Mouse (Mus musculus) erythroblast, embryonic 14.5 days (primary cell): Measurements from ENCODE around the gene Abl2. TPM values are rescaled to one million over a fixed set of nuclear protein-coding genes. Genes with fewer than 3 reads are reported as not detected.
"Not testable (repeated sequence)": the region's sequence is repeated elsewhere in the genome, so short reads cannot be mapped to it uniquely, and the experiment has no call there.

Experiments used
- H3K27me3 ChIP-seq: 2 replicates; pipeline ENCODE4 v1.6.1; 2012; ENCODE audit warnings: inconsistent platforms; ENCODE audit not compliant: control insufficient read depth
- H3K36me3 ChIP-seq: 2 replicates; pipeline ENCODE4 v1.6.1; 2012; ENCODE audit warnings: mild to moderate bottlenecking, inconsistent platforms; ENCODE audit not compliant: control insufficient read depth
- H3K4me1 ChIP-seq: 2 replicates; pipeline ENCODE4 v1.6.1; 2012; ENCODE audit warnings: inconsistent platforms; ENCODE audit not compliant: control insufficient read depth
- H3K4me3 ChIP-seq: replicated peaks from 2 replicates; pipeline ENCODE3; 2012; ENCODE audit warnings: moderate library complexity, mild to moderate bottlenecking, inconsistent platforms
- H3K9me3 ChIP-seq: 2 replicates; pipeline ENCODE4 v1.6.1; 2012; ENCODE audit warnings: low read length, inconsistent platforms, mixed read lengths; ENCODE audit not compliant: control insufficient read depth
- GATA1 ChIP-seq: IDR thresholded peaks from 2 replicates; pipeline ENCODE4 v1.6.1; 2012; ENCODE audit warnings: low read length, inconsistent platforms, mixed read lengths
- TAL1 ChIP-seq: IDR thresholded peaks from 3 replicates; pipeline ENCODE4 v1.6.1; 2012; ENCODE audit warnings: low read length, inconsistent platforms, mixed read lengths
- polyA plus RNA-seq: library from polyadenylated mRNA; stranded (reverse); fragments of >175 nt; gene quantifications from 2 replicates; pipeline ENCODE4 v1.2.3, GENCODE M21; 2012

Gene Abl2
- polyA plus RNA-seq, 1 experiment, result 0.21 TPM

DNA sequence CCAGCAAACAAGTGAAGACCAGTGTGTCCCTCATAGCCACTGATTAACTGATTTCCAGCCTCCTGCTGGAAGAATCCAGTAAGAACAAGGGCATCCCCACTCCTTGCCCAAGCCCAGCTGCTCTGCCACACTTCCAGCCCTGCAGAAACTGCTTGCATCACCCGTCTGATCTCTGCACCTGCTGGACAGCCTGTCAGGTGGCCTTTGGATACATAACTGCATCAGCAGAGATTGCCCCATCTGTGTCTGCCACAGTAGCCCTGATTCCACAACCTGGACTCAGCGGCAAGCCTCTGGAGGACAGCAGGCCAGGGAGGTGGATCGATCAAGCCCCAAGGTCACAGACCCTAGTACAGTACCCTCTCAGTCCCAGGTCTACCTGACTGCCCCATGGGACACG lies 98.9 kb downstream of the Abl2 start:
- H3K4me1 ChIP-seq, result peaks cover 3% of the 10 kb centered on the region; the same call in 1 of the 2 replicates
- H3K9me3 ChIP-seq, result no peaks in the 10 kb centered on the region
- no peak for TF ChIP-seq GATA1
- no peak for TF ChIP-seq TAL1
- H3K27me3 ChIP-seq, result no peaks in the 10 kb centered on the region
- H3K4me3 ChIP-seq, result no peak overlapping the region
- no peaks in the 10 kb centered on the region; the same call in 1 of the 2 replicates for H3K36me3 ChIP-seq

DNA sequence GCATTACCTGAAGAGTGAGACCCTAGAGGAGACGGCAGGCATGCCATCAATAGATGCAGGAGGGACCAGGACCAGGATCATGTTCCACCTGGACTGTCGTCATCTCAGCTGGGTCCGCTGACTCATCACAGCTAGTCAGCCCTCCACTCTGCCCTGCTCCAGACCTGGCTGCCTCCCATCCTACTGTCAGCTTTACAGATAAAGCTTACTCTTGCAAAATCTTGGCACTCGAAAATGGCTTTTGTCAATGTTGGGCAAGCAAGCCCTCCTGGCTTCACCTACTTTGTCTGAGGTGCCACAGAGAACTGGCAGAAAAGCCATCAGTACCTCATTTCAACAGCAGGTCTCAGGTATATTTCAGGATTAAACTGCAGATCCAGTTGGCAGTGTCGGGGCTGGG lies 100.1 kb downstream of the Abl2 start:
- peaks cover 3% of the 10 kb centered on the region; the same call in 1 of the 2 replicates for H3K4me1 ChIP-seq
- H3K27me3 ChIP-seq, result no peaks in the 10 kb centered on the region
- H3K9me3 ChIP-seq, result no peaks in the 10 kb centered on the region
- no peaks in the 10 kb centered on the region; the same call in 1 of the 2 replicates for H3K36me3 ChIP-seq
- no peak overlapping the region for H3K4me3 ChIP-seq
- TF ChIP-seq TAL1 (no peak), GATA1 (no peak)

DNA sequence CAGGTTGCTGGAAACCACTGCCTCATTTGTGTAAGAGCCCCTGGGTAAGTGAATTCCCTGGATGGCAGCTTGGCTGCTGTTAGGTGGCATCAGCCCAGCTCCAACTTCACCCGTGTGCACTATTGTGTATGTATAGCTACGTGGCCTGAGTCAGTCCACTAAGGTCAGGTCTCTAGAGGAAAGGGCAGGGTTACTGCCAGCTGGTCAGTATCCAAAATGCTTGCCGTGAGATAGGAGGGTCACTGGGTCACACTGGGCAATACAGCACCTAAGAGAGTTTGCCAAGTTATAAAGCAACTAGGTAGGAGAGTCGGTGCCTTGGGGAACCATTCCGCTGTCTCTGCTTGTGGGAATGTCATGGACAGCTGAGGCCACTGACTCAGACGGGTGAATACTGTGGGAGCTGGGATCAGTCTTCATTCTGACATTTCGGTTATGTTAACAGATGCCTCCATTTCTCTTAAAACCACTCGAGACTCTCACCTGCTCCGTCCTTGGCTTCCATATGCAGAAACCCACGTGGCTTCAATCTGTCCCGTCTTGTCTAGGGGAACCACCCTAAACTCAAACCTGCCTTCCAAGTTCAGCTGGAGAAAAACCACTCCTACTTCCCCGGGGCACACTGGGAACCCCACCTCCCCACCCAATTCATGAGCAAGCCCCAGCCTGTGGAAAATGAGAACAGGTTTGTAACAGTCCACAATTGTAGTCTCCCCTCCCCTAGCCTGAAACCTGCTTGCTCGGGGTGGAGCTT lies 101.5 kb downstream of the Abl2 start:
- TF ChIP-seq GATA1, result no peak
- TF ChIP-seq TAL1, result no peak
- Histone ChIP-seq H3K4me1 (peaks cover 3% of the 10 kb centered on the region; the same call in 1 of the 2 replicates), H3K36me3 (no peaks in the 10 kb centered on the region; the same call in 1 of the 2 replicates), H3K4me3 (no peak overlapping the region), H3K9me3 (no peaks in the 10 kb centered on the region), H3K27me3 (no peaks in the 10 kb centered on the region)

DNA sequence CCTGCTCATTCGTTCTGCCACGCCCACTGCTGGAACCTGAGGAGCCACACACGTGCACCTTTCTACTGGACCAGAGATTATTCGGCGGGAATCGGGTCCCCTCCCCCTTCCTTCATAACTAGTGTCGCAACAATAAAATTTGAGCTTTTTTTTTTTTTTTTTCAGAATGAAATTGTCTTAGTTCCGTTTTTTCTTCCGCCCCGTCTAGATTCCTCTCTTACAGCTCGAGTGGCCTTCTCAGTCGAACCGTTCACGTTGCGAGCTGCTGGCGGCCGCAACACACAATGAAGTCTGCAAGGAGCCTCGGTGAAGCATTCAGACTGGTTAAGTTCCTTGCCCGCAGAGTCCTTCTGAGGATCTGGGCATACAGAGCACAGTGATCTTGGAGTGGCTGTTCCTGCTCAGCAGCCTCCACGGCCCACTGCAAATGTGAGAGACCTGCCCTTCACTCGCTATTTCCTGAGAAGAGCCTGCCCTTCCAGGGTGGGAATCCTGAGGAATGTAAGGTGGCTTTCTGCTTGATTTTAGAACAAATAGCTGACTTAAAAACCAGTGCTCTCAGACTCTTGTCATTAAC lies 102.2 kb downstream of the Abl2 start:
- not testable (repeated sequence) for H3K9me3 ChIP-seq, H3K4me1 ChIP-seq, H3K4me3 ChIP-seq, H3K27me3 ChIP-seq, H3K36me3 ChIP-seq

DNA sequence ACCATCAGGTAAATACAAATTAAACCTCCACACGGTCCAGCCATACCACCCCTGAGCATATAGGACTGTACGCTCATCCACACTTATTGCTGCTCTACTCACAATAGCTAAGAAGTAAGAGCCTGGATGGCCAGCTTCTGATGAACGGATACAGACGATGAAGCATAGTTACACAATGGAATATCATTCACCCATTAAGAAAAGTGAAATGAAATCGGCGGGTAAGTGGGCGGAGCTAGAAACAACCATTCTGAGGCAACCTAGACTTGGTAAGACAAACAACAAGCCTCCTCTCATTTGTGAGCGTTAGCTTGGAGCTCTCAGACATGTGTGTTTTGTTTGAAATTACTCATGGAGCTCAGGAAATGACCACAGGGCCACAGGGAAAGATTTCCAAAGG lies 107.2 kb downstream of the Abl2 start:
- no peaks in the 10 kb centered on the region for H3K36me3 ChIP-seq
- H3K27me3 ChIP-seq, result no peaks in the 10 kb centered on the region
- TF ChIP-seq GATA1 (no peak), TAL1 (no peak)
- no peaks in the 10 kb centered on the region for H3K9me3 ChIP-seq
- H3K4me1 ChIP-seq, result peaks cover 8% of the 10 kb centered on the region; the same call in 1 of the 2 replicates
- H3K4me3 ChIP-seq, result no peak overlapping the region

DNA sequence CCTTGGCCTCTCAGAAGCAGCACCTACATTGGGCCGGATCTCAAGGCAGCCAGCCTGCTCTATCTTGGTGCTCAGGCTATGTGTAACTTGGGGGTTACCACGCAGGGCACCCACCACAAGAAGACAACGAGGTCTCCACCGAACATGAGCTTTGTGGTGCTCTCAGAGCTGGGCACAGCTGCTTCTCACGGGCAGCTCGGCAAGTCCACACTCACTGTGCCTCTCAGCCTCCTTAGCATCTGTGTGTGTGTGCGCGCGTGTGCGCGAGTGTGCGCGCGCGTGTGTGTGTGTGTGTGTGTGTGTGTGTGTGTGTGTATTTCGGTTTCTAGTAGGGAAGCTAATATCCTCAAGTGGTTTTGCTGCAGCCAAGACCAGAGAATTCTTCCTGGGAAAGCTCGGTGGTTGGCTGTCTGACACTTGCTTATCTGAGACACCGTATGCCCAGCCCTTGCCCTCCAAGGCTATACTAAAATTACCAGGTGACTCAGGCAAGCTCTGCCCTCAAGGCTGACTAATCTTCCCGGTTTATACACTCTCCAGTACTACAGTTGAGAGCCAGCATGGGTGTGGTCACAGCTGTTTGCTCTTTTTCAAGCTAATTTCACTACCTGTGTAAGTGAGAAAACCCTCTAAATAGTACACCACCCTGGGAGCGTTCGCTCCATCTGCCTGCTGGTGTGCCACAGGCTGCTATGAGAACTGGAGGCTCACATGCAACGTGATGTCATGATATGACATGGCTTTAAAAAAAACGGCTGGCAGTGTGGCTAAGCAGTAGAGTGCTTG lies 108.7 kb downstream of the Abl2 start:
- H3K36me3 ChIP-seq, result no peaks in the 10 kb centered on the region
- no peak for TF ChIP-seq TAL1
- no peak for TF ChIP-seq GATA1
- no peaks in the 10 kb centered on the region for H3K27me3 ChIP-seq
- no peaks in the 10 kb centered on the region for H3K9me3 ChIP-seq
- H3K4me1 ChIP-seq, result peaks cover 7% of the 10 kb centered on the region; the same call in 1 of the 2 replicates
- H3K4me3 ChIP-seq, result no peak overlapping the region

DNA sequence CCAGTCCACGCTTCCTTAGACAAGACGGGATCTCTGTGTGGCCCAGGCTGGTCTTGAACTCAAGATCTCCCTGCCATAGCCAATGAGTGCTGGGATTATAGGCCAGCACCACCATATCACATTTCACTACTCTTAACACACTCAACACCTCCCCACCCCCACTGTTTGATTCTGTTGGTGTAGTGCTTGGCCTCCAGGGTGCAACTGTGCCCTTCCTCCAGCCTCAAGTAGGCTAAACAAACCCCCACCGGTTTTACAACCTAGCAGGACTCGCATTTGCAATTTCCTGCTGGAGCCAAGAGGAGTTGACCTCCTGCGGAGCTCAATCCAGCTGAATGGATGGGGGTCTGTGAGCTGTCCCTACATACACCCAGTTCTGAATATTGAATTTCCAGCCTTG lies 110.0 kb downstream of the Abl2 start:
- Histone ChIP-seq H3K4me1 (peaks cover 16% of the 10 kb centered on the region), H3K9me3 (no peaks in the 10 kb centered on the region), H3K27me3 (peaks cover 10% of the 10 kb centered on the region), H3K4me3 (no peak overlapping the region), H3K36me3 (no peaks in the 10 kb centered on the region)
- TF ChIP-seq TAL1, result no peak
- TF ChIP-seq GATA1, result no peak

DNA sequence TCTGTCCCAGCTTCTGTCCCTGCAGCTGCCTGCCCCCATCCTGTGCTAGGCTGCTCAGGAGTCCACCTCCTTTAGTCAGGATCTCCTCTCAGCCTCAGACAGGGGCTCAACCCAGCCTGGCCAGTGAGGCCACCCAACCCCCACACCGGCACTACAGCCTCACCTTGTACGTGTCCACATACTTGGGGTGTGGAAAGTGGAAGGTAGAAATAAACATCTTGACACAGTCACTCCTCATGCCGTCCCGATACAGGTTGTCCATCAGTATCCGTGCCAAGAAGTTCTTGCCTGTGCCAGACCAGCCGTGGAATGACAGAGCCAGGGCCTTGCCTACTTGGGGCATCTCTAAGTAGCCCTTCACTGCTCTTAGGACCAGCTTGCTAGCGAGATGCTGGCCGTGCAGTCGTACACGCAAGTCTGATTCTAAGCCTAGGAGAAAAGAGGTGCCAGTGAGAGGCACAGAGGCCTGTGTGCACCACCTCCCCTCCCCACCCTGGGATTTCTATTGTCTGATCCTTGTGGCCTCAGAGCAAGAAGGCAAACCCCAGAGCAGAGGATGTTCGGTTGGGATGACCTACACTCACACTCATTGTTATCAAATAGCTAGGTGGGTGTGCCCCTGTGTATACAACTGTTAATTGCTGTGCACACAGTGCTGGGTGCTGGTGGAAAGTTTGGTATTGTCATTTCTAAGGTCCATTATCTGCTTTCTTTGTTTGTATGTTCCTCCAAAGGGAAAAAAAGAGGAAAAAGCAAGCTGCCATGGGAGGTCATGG lies 110.8 kb downstream of the Abl2 start:
- Histone ChIP-seq H3K27me3 (peaks cover 18% of the 10 kb centered on the region), H3K4me1 (peaks cover 24% of the 10 kb centered on the region), H3K4me3 (no peak overlapping the region), H3K36me3 (no peaks in the 10 kb centered on the region), H3K9me3 (no peaks in the 10 kb centered on the region)
- TF ChIP-seq TAL1, result no peak
- no peak for TF ChIP-seq GATA1
